Mouse (Mus musculus): Measurements from ENCODE around the gene Rpl6.

GRCm38 (mm10) chr5:121249693-121250092 is 45.4 kb downstream of the Rpl6 start:
- TF ChIP-seq POLR2A (IDR thresholded peaks at IDR 0.05; ENCODE audit: extremely low read depth, insufficient read depth, low read length) (no peak), CTCF (IDR thresholded peaks at IDR 0.05; ENCODE audit: extremely low read depth, insufficient read depth, low read length) (no peak)
